Mouse (Mus musculus) embryonic facial prominence, embryonic 13.5 days (tissue): ENCODE results near the gene Astn1. TPM values are rescaled to one million over a fixed set of nuclear protein-coding genes. Genes with fewer than 3 reads are reported as not detected.

Experiments used
- ATAC-seq: fragments of 200-750 bp; cut with Nextera tagmentation; 2 replicates; pipeline ENCODE4 v1.8.0; 2017; ENCODE audit warnings: low read depth; ENCODE audit not compliant: insufficient number of reproducible peaks, insufficient read depth, low FRiP score, low TSS enrichment
- H3K27ac ChIP-seq: fragments of 300-500 bp; sonication (generic); 2 replicates; pipeline ENCODE4 v1.5.1; 2015; ENCODE audit warnings: moderate library complexity, mild to moderate bottlenecking, inconsistent platforms
- H3K27me3 ChIP-seq: fragments of 300-500 bp; sonication (generic); 2 replicates; pipeline ENCODE4 v1.6.1; 2015; ENCODE audit warnings: mild to moderate bottlenecking, inconsistent platforms
- H3K36me3 ChIP-seq: fragments of 300-500 bp; sonication (generic); 2 replicates; pipeline ENCODE4 v1.6.1; 2015; ENCODE audit warnings: mild to moderate bottlenecking, inconsistent platforms
- H3K4me1 ChIP-seq: fragments of 300-500 bp; sonication (generic); 2 replicates; pipeline ENCODE4 v1.6.1; 2015; ENCODE audit warnings: inconsistent platforms
- H3K4me2 ChIP-seq: fragments of 300-500 bp; sonication (generic); 2 replicates; pipeline ENCODE4 v1.6.1; 2015; ENCODE audit warnings: moderate library complexity, mild to moderate bottlenecking, inconsistent platforms
- H3K4me3 ChIP-seq: fragments of 300-500 bp; sonication (generic); 2 replicates; pipeline ENCODE4 v1.5.1; 2015; ENCODE audit warnings: mild to moderate bottlenecking, inconsistent platforms
- H3K9ac ChIP-seq: fragments of 300-500 bp; sonication (generic); 2 replicates; pipeline ENCODE4 v1.6.1; 2015; ENCODE audit warnings: mild to moderate bottlenecking, inconsistent platforms
- H3K9me3 ChIP-seq: fragments of 300-500 bp; sonication (generic); 2 replicates; pipeline ENCODE4 v1.6.1; 2016; ENCODE audit warnings: inconsistent platforms
- WGBS: fragments of 180-500 bp; shearing (Covaris S2); methylation state at CpG from one replicate; pipeline ENCODE4 v1.1.7; 2015; ENCODE audit warnings: mixed read lengths; 5-methylcytosine and 5-hydroxymethylcytosine counted together
- polyA plus RNA-seq: library from polyadenylated mRNA; unstranded; fragments of >200 nt; fragmentation: Nextera tagmentation; extraction: Ambion mirVana; gene quantifications from 2 replicates; pipeline ENCODE4 v1.2.1, GENCODE M21; 2015

Gene Astn1
- polyA plus RNA-seq, 1 experiment from 2014 or later: 5.6 TPM

- Histone ChIP-seq H3K4me3 (no peak overlapping the region), H3K9ac (no peak overlapping the region), H3K36me3 (no peaks in the 10 kb centered on the region), H3K9me3 (no peaks in the 10 kb centered on the region), H3K4me1 (peaks cover 12% of the 10 kb centered on the region; the same call in 1 of the 2 replicates), H3K27ac (no peak overlapping the region), H3K4me2 (no peak overlapping the region), H3K27me3 (no peaks in the 10 kb centered on the region)
- no peak for ATAC-seq
- WGBS: 83% methylated on average over 4 of the region's 4 CpGs
Measured at GRCm38 (mm10) chr1:158545095-158545494, 183.0 kb downstream of the Astn1 start.

GRCm38 (mm10) chr1:158546513-158546912 is 184.4 kb downstream of the Astn1 start:
- Histone ChIP-seq H3K9me3 (no peaks in the 10 kb centered on the region), H3K4me3 (no peak overlapping the region), H3K4me2 (no peak overlapping the region), H3K36me3 (no peaks in the 10 kb centered on the region), H3K27me3 (no peaks in the 10 kb centered on the region), H3K27ac (no peak overlapping the region), H3K4me1 (peaks cover 12% of the 10 kb centered on the region; the same call in 1 of the 2 replicates), H3K9ac (no peak overlapping the region)
- no peak for ATAC-seq
- WGBS: 48% methylated on average over 4 of the region's 4 CpGs

- H3K4me2 ChIP-seq: no peak overlapping the region
- peaks cover 12% of the 10 kb centered on the region; the same call in 1 of the 2 replicates for H3K4me1 ChIP-seq
- no peak for ATAC-seq
- no peak overlapping the region for H3K9ac ChIP-seq
- 22% methylated on average over 3 of the region's 3 CpGs for WGBS
- H3K27me3 ChIP-seq: no peaks in the 10 kb centered on the region
- H3K27ac ChIP-seq: peak overlapping the region; percentile 16; the same call in 1 of the 2 replicates
- no peak overlapping the region for H3K4me3 ChIP-seq
- H3K36me3 ChIP-seq: no peaks in the 10 kb centered on the region
- no peaks in the 10 kb centered on the region for H3K9me3 ChIP-seq
Measured at GRCm38 (mm10) chr1:158547592-158548211, 185.6 kb downstream of the Astn1 start.

GRCm38 (mm10) chr1:158548319-158548718 is 186.2 kb downstream of the Astn1 start:
- Histone ChIP-seq H3K4me1 (peaks cover 12% of the 10 kb centered on the region; the same call in 1 of the 2 replicates), H3K36me3 (no peaks in the 10 kb centered on the region), H3K4me2 (no peak overlapping the region), H3K27ac (no peak overlapping the region), H3K27me3 (no peaks in the 10 kb centered on the region), H3K9ac (no peak overlapping the region), H3K9me3 (no peaks in the 10 kb centered on the region), H3K4me3 (no peak overlapping the region)
- 79% methylated on average over 8 of the region's 8 CpGs for WGBS
- no peak for ATAC-seq

- no peak overlapping the region for H3K9ac ChIP-seq
- no peak for ATAC-seq
- H3K36me3 ChIP-seq: no peaks in the 10 kb centered on the region
- H3K4me2 ChIP-seq: no peak overlapping the region
- H3K4me1 ChIP-seq: peaks cover 20% of the 10 kb centered on the region
- no peaks in the 10 kb centered on the region for H3K9me3 ChIP-seq
- 89% methylated on average over 2 of the region's 2 CpGs for WGBS
- H3K27ac ChIP-seq: no peak overlapping the region
- no peak overlapping the region for H3K4me3 ChIP-seq
- no peaks in the 10 kb centered on the region for H3K27me3 ChIP-seq
Measured at GRCm38 (mm10) chr1:158549616-158550015, 187.5 kb downstream of the Astn1 start.

GRCm38 (mm10) chr1:158551951-158552350 is 189.9 kb downstream of the Astn1 start:
- no peaks in the 10 kb centered on the region for H3K9me3 ChIP-seq
- peaks cover 20% of the 10 kb centered on the region for H3K4me1 ChIP-seq
- H3K4me2 ChIP-seq: no peak overlapping the region
- H3K27ac ChIP-seq: no peak overlapping the region
- H3K36me3 ChIP-seq: no peaks in the 10 kb centered on the region
- H3K4me3 ChIP-seq: no peak overlapping the region
- H3K27me3 ChIP-seq: no peaks in the 10 kb centered on the region
- ATAC-seq: no peak
- 47% methylated on average over 6 of the region's 6 CpGs for WGBS
- no peak overlapping the region for H3K9ac ChIP-seq

- no peak overlapping the region for H3K4me3 ChIP-seq
- WGBS: 75% methylated on average over 6 of the region's 6 CpGs
- no peak overlapping the region for H3K27ac ChIP-seq
- no peak overlapping the region for H3K4me2 ChIP-seq
- H3K27me3 ChIP-seq: no peaks in the 10 kb centered on the region
- H3K4me1 ChIP-seq: peaks cover 8% of the 10 kb centered on the region
- no peaks in the 10 kb centered on the region for H3K36me3 ChIP-seq
- ATAC-seq: no peak
- H3K9ac ChIP-seq: no peak overlapping the region
- no peaks in the 10 kb centered on the region for H3K9me3 ChIP-seq
Measured at GRCm38 (mm10) chr1:158553341-158553740, 191.3 kb downstream of the Astn1 start.

- no peaks in the 10 kb centered on the region for H3K9me3 ChIP-seq
- ATAC-seq: no peak
- no peak overlapping the region for H3K27ac ChIP-seq
- 2% methylated on average over 6 of the region's 6 CpGs for WGBS
- no peak overlapping the region for H3K9ac ChIP-seq
- H3K4me2 ChIP-seq: peak overlapping the region; percentile 14; the same call in 1 of the 2 replicates
- H3K4me1 ChIP-seq: peaks cover 8% of the 10 kb centered on the region
- H3K27me3 ChIP-seq: no peaks in the 10 kb centered on the region
- H3K36me3 ChIP-seq: no peaks in the 10 kb centered on the region
- no peak overlapping the region for H3K4me3 ChIP-seq
Measured at GRCm38 (mm10) chr1:158554020-158554505, 192.0 kb downstream of the Astn1 start.

GRCm38 (mm10) chr1:158573168-158573567 is 211.1 kb downstream of the Astn1 start:
- H3K4me2 ChIP-seq: no peak overlapping the region
- H3K36me3 ChIP-seq: no peaks in the 10 kb centered on the region
- H3K9me3 ChIP-seq: no peaks in the 10 kb centered on the region
- no peak overlapping the region for H3K4me3 ChIP-seq
- H3K27ac ChIP-seq: no peak overlapping the region
- no peak for ATAC-seq
- H3K9ac ChIP-seq: no peak overlapping the region
- H3K27me3 ChIP-seq: no peaks in the 10 kb centered on the region
- WGBS: 86% methylated on average over 5 of the region's 5 CpGs
- H3K4me1 ChIP-seq: no peaks in the 10 kb centered on the region

GRCm38 (mm10) chr1:158573597-158573996 is 211.5 kb downstream of the Astn1 start:
- Histone ChIP-seq H3K27me3 (no peaks in the 10 kb centered on the region), H3K27ac (no peak overlapping the region), H3K9ac (no peak overlapping the region), H3K4me3 (no peak overlapping the region), H3K36me3 (no peaks in the 10 kb centered on the region), H3K4me2 (no peak overlapping the region), H3K4me1 (no peaks in the 10 kb centered on the region), H3K9me3 (no peaks in the 10 kb centered on the region)
- 89% methylated on average over 7 of the region's 7 CpGs for WGBS
- ATAC-seq: no peak

GRCm38 (mm10) chr1:158575997-158576396 is 213.9 kb downstream of the Astn1 start:
- no peaks in the 10 kb centered on the region for H3K36me3 ChIP-seq
- no peaks in the 10 kb centered on the region for H3K4me1 ChIP-seq
- no peaks in the 10 kb centered on the region for H3K9me3 ChIP-seq
- no peak overlapping the region for H3K4me3 ChIP-seq
- H3K27ac ChIP-seq: no peak overlapping the region
- ATAC-seq: no peak
- 46% methylated on average over 1 of the region's 1 CpGs for WGBS
- no peak overlapping the region for H3K4me2 ChIP-seq
- H3K27me3 ChIP-seq: no peaks in the 10 kb centered on the region
- H3K9ac ChIP-seq: no peak overlapping the region

- no peak for ATAC-seq
- Histone ChIP-seq H3K4me1 (no peaks in the 10 kb centered on the region), H3K36me3 (no peaks in the 10 kb centered on the region), H3K27ac (no peak overlapping the region), H3K9me3 (no peaks in the 10 kb centered on the region), H3K27me3 (no peaks in the 10 kb centered on the region), H3K9ac (no peak overlapping the region), H3K4me3 (no peak overlapping the region), H3K4me2 (no peak overlapping the region)
Measured at GRCm38 (mm10) chr1:158581806-158582205, 219.7 kb downstream of the Astn1 start.
